Mouse (Mus musculus) kidney, embryonic 14.5 days (tissue): ENCODE measurements around the gene Pard3b. TPM values are rescaled to one million over a fixed set of nuclear protein-coding genes. Genes with fewer than 3 reads are reported as not detected.

Experiments
- ATAC-seq: fragments of 200-750 bp; cut with Nextera tagmentation; 2 replicates; pipeline ENCODE4 v1.8.0; 2017; ENCODE audit warnings: moderate number of reproducible peaks, mild to moderate bottlenecking, moderate TSS enrichment, moderate library complexity; ENCODE audit not compliant: low FRiP score, low TSS enrichment
- H3K27ac ChIP-seq: fragments of 300-500 bp; sonication (generic); 2 replicates; pipeline ENCODE4 v1.5.1; 2014; ENCODE audit warnings: low read depth, mild to moderate bottlenecking, low read length, moderate library complexity, mixed read lengths
- H3K27me3 ChIP-seq: fragments of 300-500 bp; sonication (generic); 2 replicates; pipeline ENCODE4 v1.6.1; 2014; ENCODE audit warnings: mild to moderate bottlenecking, low read length; ENCODE audit not compliant: control insufficient read depth, insufficient read depth
- H3K36me3 ChIP-seq: fragments of 300-500 bp; sonication (generic); 2 replicates; pipeline ENCODE4 v1.6.1; 2014; ENCODE audit warnings: low read length, mixed read lengths; ENCODE audit not compliant: control insufficient read depth, insufficient read depth
- H3K4me1 ChIP-seq: fragments of 300-500 bp; sonication (generic); 2 replicates; pipeline ENCODE4 v1.6.1; 2014; ENCODE audit warnings: low read length, mixed read lengths; ENCODE audit not compliant: control insufficient read depth, insufficient read depth
- H3K4me2 ChIP-seq: fragments of 300-500 bp; sonication (generic); replicated peaks from 2 replicates; pipeline ENCODE4 v1.6.1; 2014; ENCODE audit warnings: low read depth, mild to moderate bottlenecking, low read length
- H3K4me3 ChIP-seq: fragments of 300-500 bp; sonication (generic); 2 replicates; pipeline ENCODE4 v1.5.1; 2014; ENCODE audit warnings: mild to moderate bottlenecking, low read length
- H3K9ac ChIP-seq: fragments of 300-500 bp; sonication (generic); 2 replicates; pipeline ENCODE4 v1.6.1; 2014; ENCODE audit warnings: low read depth, mild to moderate bottlenecking, low read length, moderate library complexity
- H3K9me3 ChIP-seq: fragments of 300-500 bp; sonication (generic); 2 replicates; pipeline ENCODE4 v1.6.1; 2016; ENCODE audit warnings: low read length; ENCODE audit not compliant: control insufficient read depth
- WGBS: fragments of 180-500 bp; shearing (Covaris S2); extraction: QIAGEN DNeasy Blood & Tissue Kit; methylation state at CpG from one replicate; pipeline ENCODE4 v1.1.7; 2014; 5-methylcytosine and 5-hydroxymethylcytosine counted together
- polyA plus RNA-seq: library from polyadenylated mRNA; unstranded; fragments of >200 nt; fragmentation: Nextera tagmentation; extraction: Ambion mirVana; gene quantifications from 2 replicates; pipeline ENCODE4 v1.2.1, GENCODE M21; 2014

Pard3b gene
- polyA plus RNA-seq, 1 experiment from 2014 or later: 22.4 TPM

DNA sequence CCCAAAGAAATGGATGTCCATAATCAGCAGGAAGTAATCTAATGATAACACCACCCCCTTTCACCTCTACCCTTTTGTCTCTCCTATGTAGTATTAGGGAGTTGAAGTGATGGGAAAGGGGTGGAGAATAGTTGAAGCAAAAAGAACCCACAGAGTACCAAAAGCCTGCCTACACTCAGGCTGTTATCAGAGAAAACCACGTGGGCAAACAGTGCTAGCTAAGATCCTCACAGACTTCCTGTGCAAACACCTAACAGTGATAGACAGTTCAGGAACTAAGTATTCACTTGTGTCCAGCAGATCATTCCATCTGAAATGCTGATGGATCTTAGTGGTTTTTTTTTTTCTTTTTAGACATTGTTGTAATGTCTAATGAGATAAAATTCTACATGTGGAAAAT, 181.6 kb downstream of the Pard3b start:
- H3K27me3 ChIP-seq: no peaks in the 10 kb centered on the region
- no peaks in the 10 kb centered on the region for H3K4me1 ChIP-seq
- no peak overlapping the region for H3K4me3 ChIP-seq
- no peak overlapping the region for H3K27ac ChIP-seq
- no peak for ATAC-seq
- no peaks in the 10 kb centered on the region for H3K9me3 ChIP-seq
- WGBS: 31% methylated on average over 1 of the region's 1 CpGs
- H3K9ac ChIP-seq: no peak overlapping the region
- no peaks in the 10 kb centered on the region for H3K36me3 ChIP-seq
- H3K4me2 ChIP-seq: no peak overlapping the region

GRCm38 (mm10) chr1:61825560-61826191, 187.1 kb downstream of the Pard3b start:
- no peak for ATAC-seq
- no peak overlapping the region for H3K4me2 ChIP-seq
- no peaks in the 10 kb centered on the region for H3K36me3 ChIP-seq
- 91% methylated on average over 3 of the region's 3 CpGs for WGBS
- no peaks in the 10 kb centered on the region for H3K27me3 ChIP-seq
- no peaks in the 10 kb centered on the region for H3K9me3 ChIP-seq
- no peaks in the 10 kb centered on the region for H3K4me1 ChIP-seq
- H3K9ac ChIP-seq: no peak overlapping the region
- no peak overlapping the region for H3K27ac ChIP-seq
- H3K4me3 ChIP-seq: no peak overlapping the region

DNA sequence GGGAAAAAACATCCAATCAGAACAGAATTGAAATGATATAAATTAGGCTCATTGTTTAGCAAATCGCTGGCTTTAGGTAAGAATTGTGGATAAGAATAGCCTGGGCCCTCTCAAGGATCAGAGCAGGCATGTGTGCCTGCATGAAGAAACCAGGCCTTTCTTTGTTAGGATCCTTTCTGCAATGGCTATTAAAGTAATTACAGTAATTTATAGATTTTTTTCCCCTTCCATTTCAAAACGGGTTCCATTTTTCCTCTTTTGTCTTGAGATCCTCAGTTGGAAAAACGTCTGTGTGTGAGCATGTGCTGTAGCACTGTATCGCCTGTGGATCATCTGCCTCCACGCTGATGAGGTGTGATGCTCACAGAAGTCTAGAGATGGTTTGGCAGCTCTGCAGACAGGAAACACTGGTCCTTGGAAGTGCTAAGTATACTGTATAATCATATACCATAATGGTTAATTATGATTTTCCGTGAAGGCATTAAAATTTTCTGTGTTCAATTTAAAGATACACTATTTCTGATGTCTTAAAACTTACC, 198.5 kb downstream of the Pard3b start:
- Histone ChIP-seq H3K4me1 (no peaks in the 10 kb centered on the region), H3K4me2 (no peak overlapping the region), H3K27me3 (no peaks in the 10 kb centered on the region), H3K36me3 (no peaks in the 10 kb centered on the region), H3K9me3 (no peaks in the 10 kb centered on the region), H3K9ac (no peak overlapping the region), H3K27ac (no peak overlapping the region), H3K4me3 (no peak overlapping the region)
- 81% methylated on average over 6 of the region's 6 CpGs for WGBS
- ATAC-seq: no peak

DNA sequence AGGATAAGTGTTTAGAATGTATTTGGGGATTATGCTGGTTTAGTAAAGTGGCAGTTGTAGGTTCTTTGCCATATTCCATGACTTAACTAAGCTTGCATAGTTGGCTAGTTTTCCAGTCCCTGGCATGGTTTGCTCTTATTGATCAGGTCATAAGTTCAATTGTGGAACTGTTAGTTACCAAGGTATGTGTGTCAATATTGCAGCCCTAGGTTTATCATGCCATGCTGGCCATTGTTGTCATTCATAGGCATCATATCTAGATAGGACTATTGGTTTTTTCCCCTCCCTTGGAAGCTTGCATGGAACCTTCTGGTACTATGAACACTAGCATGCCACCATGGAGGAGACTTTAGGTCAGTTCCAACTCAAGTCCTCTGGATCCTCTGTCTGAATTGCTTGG, 208.0 kb downstream of the Pard3b start:
- Histone ChIP-seq H3K4me2 (no peak overlapping the region), H3K4me1 (no peaks in the 10 kb centered on the region), H3K36me3 (no peaks in the 10 kb centered on the region), H3K27me3 (no peaks in the 10 kb centered on the region), H3K9me3 (no peaks in the 10 kb centered on the region), H3K27ac (no peak overlapping the region), H3K4me3 (no peak overlapping the region), H3K9ac (no peak overlapping the region)
- ATAC-seq: no peak

DNA sequence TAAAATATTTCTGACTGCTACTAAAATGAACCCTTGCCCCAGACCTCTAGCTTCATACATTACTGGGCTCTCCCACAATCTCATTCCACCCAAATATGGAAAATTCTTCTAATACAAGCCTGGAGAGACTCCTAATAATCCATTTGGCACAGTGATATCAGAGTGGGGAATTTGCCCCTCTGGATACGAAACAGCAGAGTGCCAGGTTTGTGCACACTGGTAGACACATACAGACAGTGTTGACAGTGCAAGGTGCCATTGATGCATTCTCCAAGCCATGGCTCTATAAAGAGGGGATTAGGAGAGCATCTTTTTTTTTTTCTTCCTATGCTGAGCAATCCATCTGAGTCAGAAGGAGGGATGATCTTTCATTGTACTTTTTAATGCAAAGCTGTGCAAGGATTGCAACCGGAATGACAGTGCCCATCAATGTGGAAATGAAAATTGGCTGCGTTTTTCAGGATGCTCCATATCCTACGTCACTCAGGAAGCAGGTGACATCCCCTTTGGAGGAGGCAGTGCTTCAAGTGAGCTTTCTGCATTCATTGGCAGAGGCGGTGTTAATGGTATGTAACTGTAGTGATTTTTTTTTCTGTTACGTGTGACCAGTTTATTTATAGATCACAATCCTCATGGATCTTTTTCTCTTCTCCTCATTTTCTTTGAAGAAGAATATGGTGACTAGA, 210.5 kb downstream of the Pard3b start:
- H3K4me3 ChIP-seq: no peak overlapping the region
- H3K27me3 ChIP-seq: no peaks in the 10 kb centered on the region
- H3K9me3 ChIP-seq: no peaks in the 10 kb centered on the region
- no peaks in the 10 kb centered on the region for H3K4me1 ChIP-seq
- no peak for ATAC-seq
- WGBS: 76% methylated on average over 6 of the region's 6 CpGs
- H3K4me2 ChIP-seq: no peak overlapping the region
- H3K9ac ChIP-seq: no peak overlapping the region
- H3K36me3 ChIP-seq: no peaks in the 10 kb centered on the region
- no peak overlapping the region for H3K27ac ChIP-seq

- no peak overlapping the region for H3K27ac ChIP-seq
- H3K4me1 ChIP-seq: no peaks in the 10 kb centered on the region
- no peaks in the 10 kb centered on the region for H3K27me3 ChIP-seq
- 77% methylated on average over 5 of the region's 5 CpGs for WGBS
- ATAC-seq: no peak
- H3K4me3 ChIP-seq: no peak overlapping the region
- no peaks in the 10 kb centered on the region for H3K36me3 ChIP-seq
- no peak overlapping the region for H3K4me2 ChIP-seq
- no peak overlapping the region for H3K9ac ChIP-seq
- no peaks in the 10 kb centered on the region for H3K9me3 ChIP-seq
These were observed 211.8 kb downstream of the Pard3b start for GRCm38 (mm10) chr1:61850471-61850870.

DNA sequence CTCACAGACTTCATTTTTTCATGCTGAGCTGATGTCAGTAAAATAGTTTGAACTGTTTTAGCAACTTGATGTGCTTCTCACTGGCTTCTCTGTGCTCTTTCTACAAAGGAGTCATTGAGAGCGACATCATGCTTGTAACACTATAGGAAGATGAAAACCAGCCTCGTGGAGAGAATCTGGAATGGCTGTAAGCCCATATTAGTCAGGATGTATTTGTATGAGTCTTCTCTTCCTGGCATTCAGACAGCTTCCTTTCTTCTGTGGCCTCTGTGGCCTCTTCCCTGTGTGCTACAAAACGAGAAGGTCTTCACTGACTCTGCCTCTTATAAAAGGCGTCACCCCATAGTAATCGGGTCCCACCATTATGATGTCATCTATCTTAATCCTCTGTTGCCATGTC, 212.6 kb downstream of the Pard3b start:
- no peaks in the 10 kb centered on the region for H3K36me3 ChIP-seq
- H3K4me1 ChIP-seq: no peaks in the 10 kb centered on the region
- H3K9me3 ChIP-seq: no peaks in the 10 kb centered on the region
- no peak overlapping the region for H3K9ac ChIP-seq
- no peak overlapping the region for H3K27ac ChIP-seq
- H3K4me3 ChIP-seq: no peak overlapping the region
- ATAC-seq: no peak
- no peaks in the 10 kb centered on the region for H3K27me3 ChIP-seq
- H3K4me2 ChIP-seq: no peak overlapping the region
- WGBS: 71% methylated on average over 5 of the region's 5 CpGs

DNA sequence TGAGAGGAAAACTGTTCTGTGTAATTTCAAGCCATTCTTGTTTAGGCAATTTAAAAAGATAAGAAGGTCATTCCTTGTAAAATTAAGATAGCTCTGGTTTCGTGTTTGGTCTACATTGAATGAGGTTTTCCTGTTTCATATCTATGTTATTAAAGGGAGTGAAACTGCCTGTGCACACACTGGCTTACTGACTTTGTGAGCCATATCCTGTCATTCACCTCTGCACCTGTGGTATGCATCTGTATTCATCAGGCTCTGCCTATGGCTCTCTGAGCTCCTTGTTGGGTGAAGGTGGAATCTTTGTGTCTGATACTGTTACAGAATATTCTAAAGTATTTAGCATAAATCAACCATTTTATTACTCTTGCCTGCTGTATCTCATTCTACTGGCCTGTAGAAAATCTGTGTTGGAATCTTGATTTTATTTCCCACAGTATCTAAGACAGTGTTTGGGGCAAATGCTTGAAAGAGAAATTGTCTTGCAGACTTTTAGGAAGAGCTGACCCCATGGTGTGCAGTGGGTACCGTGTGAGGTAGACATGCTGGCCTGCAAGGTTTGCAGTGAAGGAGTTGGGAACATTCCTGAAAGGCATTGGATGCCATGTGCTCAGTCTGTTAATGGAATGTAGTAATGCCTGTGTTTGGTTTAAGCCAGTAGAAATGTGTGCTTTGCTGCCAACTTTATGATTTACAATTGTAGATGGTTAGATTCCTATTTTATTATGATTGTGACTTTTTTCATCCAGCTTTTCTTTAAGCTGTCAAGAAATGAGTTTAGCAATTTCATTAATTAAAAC, 228.9 kb downstream of the Pard3b start:
- no peaks in the 10 kb centered on the region; the same call in 1 of the 2 replicates for H3K9me3 ChIP-seq
- H3K4me2 ChIP-seq: no peak overlapping the region
- H3K36me3 ChIP-seq: no peaks in the 10 kb centered on the region
- 61% methylated on average over 2 of the region's 2 CpGs for WGBS
- H3K4me1 ChIP-seq: no peaks in the 10 kb centered on the region
- no peak for ATAC-seq
- H3K9ac ChIP-seq: no peak overlapping the region
- H3K27ac ChIP-seq: no peak overlapping the region
- no peaks in the 10 kb centered on the region for H3K27me3 ChIP-seq
- H3K4me3 ChIP-seq: no peak overlapping the region

GRCm38 (mm10) chr1:61874875-61875274, 236.3 kb downstream of the Pard3b start:
- no peaks in the 10 kb centered on the region for H3K4me1 ChIP-seq
- H3K4me3 ChIP-seq: no peak overlapping the region
- no peaks in the 10 kb centered on the region for H3K27me3 ChIP-seq
- whole genome bisulfite sequencing: 70% methylated on average over 1 of the region's 1 CpGs
- no peak overlapping the region for H3K27ac ChIP-seq
- ATAC-seq: no peak
- H3K9ac ChIP-seq: no peak overlapping the region
- H3K36me3 ChIP-seq: no peaks in the 10 kb centered on the region
- H3K4me2 ChIP-seq: no peak overlapping the region
- no peaks in the 10 kb centered on the region for H3K9me3 ChIP-seq
